25 mouse cellular contexts compared by ENCODE assay signal in genomic region chr2:75559920-75560319, GRCm38 (mm10).
DNase-seq lines count a peak whose midpoint lies in the region; ATAC-seq lines count a peak whose summit lies in the region.
"Had no signal": no experiment of that assay in that cellular context is flagged by ENCODE, and none has a peak within 500 bp of the region (broad histone marks: within the 10 kb centered on the region; RNA-seq: fewer than 3 reads in every experiment).

No protein-coding gene starts in this region.

- H3K9ac ChIP-seq in heart, embryonic 16.5 days (ENCODE audit: low read length), result no peak overlapping the region
- H3K9ac ChIP-seq in heart, embryonic 11.5 days (ENCODE audit: low read depth, low read length), result no peak overlapping the region
- H3K9ac ChIP-seq in lung, embryonic 15.5 days, result no peak overlapping the region
- H3K9ac ChIP-seq in midbrain, embryonic 14.5 days (replicated peaks; ENCODE audit: low read length), result no peak overlapping the region
- no peak overlapping the region for H3K9ac ChIP-seq in midbrain, embryonic 13.5 days (replicated peaks)
- H3K9ac ChIP-seq: forebrain, embryonic 15.5 days; heart, embryonic 13.5 days; hindbrain, embryonic 14.5 days; kidney, embryonic 15.5 days; limb, embryonic 12.5 days; liver, embryonic 15.5 days; midbrain, embryonic 12.5 days had no signal

- no peak for DNase-seq in lung, postnatal 14 days
- peak; percentile 72 for DNase-seq in midbrain, embryonic 14.5 days
- DNase-seq in retina, embryonic 14.5 days (ENCODE audit: low spot score), result peak; percentile 62
- no peak for DNase-seq in left cerebral cortex, postnatal 14 days (ENCODE audit: low spot score in 2 of 2)
- DNase-seq: adrenal gland, postnatal 25 days; cerebellum, adult 18-20 months; cerebellum, postnatal 14 days; gastrocnemius, postnatal 25 days; heart, adult 18-20 months; kidney, adult 18-20 months; kidney, postnatal 25 days; right cerebral cortex, postnatal 4 days; thymus, postnatal 4 days had no signal

- ATAC-seq in heart, embryonic 16.5 days (replicated peaks; ENCODE audit: extremely low read depth, insufficient read depth, low FRiP score), result peak; percentile 70; the same call in 1 of the 2 replicates
- ATAC-seq in heart, embryonic 11.5 days (replicated peaks; ENCODE audit: insufficient number of reproducible peaks, low FRiP score, low TSS enrichment), result no peak
- peak; percentile 70; the same call in 1 of the 2 replicates for ATAC-seq in lung, embryonic 15.5 days (ENCODE audit: borderline replicate concordance, extremely low read depth, low FRiP score, low TSS enrichment)
- no peak for ATAC-seq in midbrain, embryonic 14.5 days (ENCODE audit: low FRiP score, low TSS enrichment)
- ATAC-seq in midbrain, embryonic 13.5 days, result no peak
- ATAC-seq: CD4-positive, CD25-positive, alpha-beta regulatory T cell, adult 4 months; forebrain, embryonic 15.5 days had no signal

- no peak overlapping the region; the same call in 1 of the 2 replicates for H3K4me2 ChIP-seq in heart, embryonic 16.5 days (ENCODE audit: low read depth, low read length)
- no peak overlapping the region for H3K4me2 ChIP-seq in heart, embryonic 11.5 days
- no peak overlapping the region for H3K4me2 ChIP-seq in lung, embryonic 15.5 days
- H3K4me2 ChIP-seq in midbrain, embryonic 14.5 days (ENCODE audit: low read length), result no peak overlapping the region
- H3K4me2 ChIP-seq in midbrain, embryonic 13.5 days (replicated peaks), result no peak overlapping the region
- H3K4me2 ChIP-seq: forebrain, embryonic 15.5 days; heart, embryonic 13.5 days; hindbrain, embryonic 14.5 days; kidney, embryonic 15.5 days; limb, embryonic 12.5 days; liver, embryonic 15.5 days; midbrain, embryonic 12.5 days had no signal

- H3K27ac ChIP-seq in heart, embryonic 16.5 days (ENCODE audit: low read length), result no peak overlapping the region
- H3K27ac ChIP-seq in heart, embryonic 11.5 days (ENCODE audit: low read depth, low read length), result no peak overlapping the region
- no peak overlapping the region for H3K27ac ChIP-seq in lung, embryonic 15.5 days
- H3K27ac ChIP-seq in midbrain, embryonic 14.5 days (replicated peaks; ENCODE audit: low read depth, low read length), result no peak overlapping the region
- no peak overlapping the region for H3K27ac ChIP-seq in midbrain, embryonic 13.5 days
- H3K27ac ChIP-seq: forebrain, embryonic 15.5 days; hindbrain, embryonic 14.5 days; kidney, embryonic 15.5 days; limb, embryonic 12.5 days; liver, embryonic 15.5 days; midbrain, embryonic 12.5 days had no signal

- H3K36me3 ChIP-seq in heart, embryonic 16.5 days (ENCODE audit: control insufficient read depth, insufficient read depth), result no peaks in the 10 kb centered on the region
- H3K36me3 ChIP-seq in heart, embryonic 11.5 days (ENCODE audit: control insufficient read depth, insufficient read depth, low read length), result no peaks in the 10 kb centered on the region
- no peaks in the 10 kb centered on the region for H3K36me3 ChIP-seq in lung, embryonic 15.5 days
- H3K36me3 ChIP-seq in midbrain, embryonic 14.5 days (ENCODE audit: control insufficient read depth, insufficient read depth, low read length), result no peaks in the 10 kb centered on the region
- no peaks in the 10 kb centered on the region for H3K36me3 ChIP-seq in midbrain, embryonic 13.5 days
- H3K36me3 ChIP-seq: forebrain, embryonic 15.5 days; heart, embryonic 13.5 days; kidney, embryonic 15.5 days; limb, embryonic 12.5 days; liver, embryonic 15.5 days; midbrain, embryonic 12.5 days had no signal

- H3K27me3 ChIP-seq in heart, embryonic 16.5 days (ENCODE audit: control insufficient read depth, insufficient read depth, low read length), result no peaks in the 10 kb centered on the region
- H3K27me3 ChIP-seq in heart, embryonic 11.5 days (ENCODE audit: control insufficient read depth, insufficient read depth, low read length), result no peaks in the 10 kb centered on the region
- no peaks in the 10 kb centered on the region for H3K27me3 ChIP-seq in lung, embryonic 15.5 days
- no peaks in the 10 kb centered on the region for H3K27me3 ChIP-seq in midbrain, embryonic 14.5 days (ENCODE audit: control insufficient read depth, insufficient read depth, low read length)
- no peaks in the 10 kb centered on the region for H3K27me3 ChIP-seq in midbrain, embryonic 13.5 days
- H3K27me3 ChIP-seq: forebrain, embryonic 15.5 days; heart, embryonic 13.5 days; kidney, embryonic 15.5 days; limb, embryonic 12.5 days; liver, embryonic 15.5 days; midbrain, embryonic 12.5 days had no signal

- 28% methylated on average over 6 of the region's 6 CpGs for WGBS in heart, embryonic 16.5 days
- 63% methylated on average over 6 of the region's 6 CpGs for WGBS in heart, embryonic 11.5 days (ENCODE audit: insufficient replicate concordance)
- WGBS in lung, embryonic 15.5 days, result 30% methylated on average over 6 of the region's 6 CpGs
- 49% methylated on average over 6 of the region's 6 CpGs for WGBS in midbrain, embryonic 14.5 days
- 62% methylated on average over 6 of the region's 6 CpGs for WGBS in midbrain, embryonic 13.5 days

- peaks cover 8% of the 10 kb centered on the region; the same call in 1 of the 2 replicates for H3K4me1 ChIP-seq in heart, embryonic 16.5 days (ENCODE audit: control insufficient read depth, insufficient read depth, low read length)
- no peaks in the 10 kb centered on the region for H3K4me1 ChIP-seq in heart, embryonic 11.5 days (ENCODE audit: control insufficient read depth, insufficient read depth, low read length)
- H3K4me1 ChIP-seq in lung, embryonic 15.5 days, result peaks cover 4% of the 10 kb centered on the region; the same call in 1 of the 2 replicates
- H3K4me1 ChIP-seq in midbrain, embryonic 14.5 days (ENCODE audit: control insufficient read depth, insufficient read depth, low read length), result no peaks in the 10 kb centered on the region; the same call in 1 of the 2 replicates
- H3K4me1 ChIP-seq in midbrain, embryonic 13.5 days (replicated peaks), result peaks cover 4% of the 10 kb centered on the region; the same call in 1 of the 2 replicates
- H3K4me1 ChIP-seq: forebrain, embryonic 15.5 days; midbrain, embryonic 12.5 days had no signal

- no peak overlapping the region for H3K4me3 ChIP-seq in heart, embryonic 16.5 days (ENCODE audit: low read length)
- H3K4me3 ChIP-seq in heart, embryonic 11.5 days (ENCODE audit: low read depth, low read length), result no peak overlapping the region
- no peak overlapping the region for H3K4me3 ChIP-seq in lung, embryonic 15.5 days
- no peak overlapping the region for H3K4me3 ChIP-seq in midbrain, embryonic 14.5 days (replicated peaks; ENCODE audit: low read depth, low read length)
- no peak overlapping the region for H3K4me3 ChIP-seq in midbrain, embryonic 13.5 days (replicated peaks)
- H3K4me3 ChIP-seq: forebrain, embryonic 15.5 days; heart, embryonic 13.5 days; kidney, embryonic 15.5 days; limb, embryonic 12.5 days; liver, embryonic 15.5 days; midbrain, embryonic 12.5 days had no signal

- H3K9me3 ChIP-seq in heart, embryonic 16.5 days (replicated peaks; ENCODE audit: control insufficient read depth, low read length), result no peaks in the 10 kb centered on the region
- H3K9me3 ChIP-seq in heart, embryonic 11.5 days (replicated peaks; ENCODE audit: control insufficient read depth, low read length), result no peaks in the 10 kb centered on the region
- no peaks in the 10 kb centered on the region for H3K9me3 ChIP-seq in lung, embryonic 15.5 days
- H3K9me3 ChIP-seq in midbrain, embryonic 14.5 days (ENCODE audit: control insufficient read depth, low read length), result no peaks in the 10 kb centered on the region
- no peaks in the 10 kb centered on the region for H3K9me3 ChIP-seq in midbrain, embryonic 13.5 days
- H3K9me3 ChIP-seq: forebrain, embryonic 15.5 days; heart, embryonic 13.5 days; kidney, embryonic 15.5 days; limb, embryonic 12.5 days; liver, embryonic 15.5 days; midbrain, embryonic 12.5 days had no signal

- intact Hi-C loops in left cerebral cortex, postnatal 14 days (cut with DNase I), result no loop called here

Comparison
In these comparisons a context has a peak if more than half of its experiments do, and no peak if none do; other contexts are left out.
1. ATAC-seq: peak in heart, embryonic 16.5 days (single experiment) and lung, embryonic 15.5 days (single experiment); none in heart, embryonic 11.5 days (single experiment), midbrain, embryonic 14.5 days (single experiment) and midbrain, embryonic 13.5 days (single experiment).
2. DNase-seq: peak in midbrain, embryonic 14.5 days (single experiment) and retina, embryonic 14.5 days (single experiment); none in lung, postnatal 14 days (single experiment) and left cerebral cortex, postnatal 14 days (0 of 2).